Mouse (Mus musculus): ENCODE data around the gene Il1rl2. TPM values are rescaled to one million over a fixed set of nuclear protein-coding genes. Genes with fewer than 3 reads are reported as not detected.

Il1rl2 gene
- polyA plus RNA-seq, 1 experiment from 2014 or later: 3.7 TPM

GRCm38 (mm10) chr1:40380111-40380510, 55.7 kb downstream of the Il1rl2 start:
- Histone ChIP-seq H3K4me1 (replicated peaks) (peaks cover 6% of the 10 kb centered on the region; the same call in 1 of the 2 replicates), H3K27ac (ENCODE audit: poor library complexity, severe bottlenecking) (no peak overlapping the region), H3K4me2 (no peak overlapping the region), H3K4me3 (no peak overlapping the region), H3K9ac (no peak overlapping the region), H3K36me3 (no peaks in the 10 kb centered on the region), H3K9me3 (replicated peaks) (no peaks in the 10 kb centered on the region), H3K27me3 (replicated peaks) (no peaks in the 10 kb centered on the region)
- ATAC-seq (ENCODE audit: insufficient number of reproducible peaks, low FRiP score): no peak
- 52% methylated on average over 6 of the region's 6 CpGs for WGBS

DNA sequence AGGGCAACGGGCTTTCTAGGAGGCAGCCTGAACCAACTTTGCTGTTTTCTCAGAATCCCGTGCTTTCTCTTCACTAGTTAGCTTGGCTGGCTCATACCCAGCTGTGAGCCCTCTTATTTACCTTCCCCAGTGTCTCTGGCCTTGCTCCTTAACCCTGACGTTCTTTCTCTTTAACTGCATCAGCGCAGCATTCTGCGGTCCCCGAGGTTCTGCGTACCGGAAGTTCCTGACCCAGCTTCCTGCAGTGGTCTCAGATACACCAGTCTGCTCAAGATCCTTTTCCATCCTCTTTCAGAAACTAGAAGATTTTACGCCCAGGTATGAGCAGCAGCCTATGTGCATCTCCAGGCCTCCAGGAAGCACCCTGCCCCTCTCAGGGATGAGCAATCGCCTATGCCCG, 56.6 kb downstream of the Il1rl2 start:
- no peak for ATAC-seq (ENCODE audit: insufficient number of reproducible peaks, low FRiP score)
- Histone ChIP-seq H3K4me3 (no peak overlapping the region), H3K36me3 (no peaks in the 10 kb centered on the region), H3K9ac (no peak overlapping the region), H3K4me1 (replicated peaks) (peaks cover 6% of the 10 kb centered on the region; the same call in 1 of the 2 replicates), H3K27ac (ENCODE audit: poor library complexity, severe bottlenecking) (no peak overlapping the region), H3K27me3 (replicated peaks) (no peaks in the 10 kb centered on the region), H3K9me3 (replicated peaks) (no peaks in the 10 kb centered on the region), H3K4me2 (no peak overlapping the region)
- WGBS: 81% methylated on average over 11 of the region's 11 CpGs

GRCm38 (mm10) chr1:40382841-40383240, 58.4 kb downstream of the Il1rl2 start:
- Histone ChIP-seq H3K4me2 (no peak overlapping the region), H3K9me3 (replicated peaks) (no peaks in the 10 kb centered on the region), H3K36me3 (no peaks in the 10 kb centered on the region), H3K9ac (no peak overlapping the region), H3K27me3 (replicated peaks) (no peaks in the 10 kb centered on the region), H3K4me3 (no peak overlapping the region), H3K4me1 (replicated peaks) (no peaks in the 10 kb centered on the region), H3K27ac (ENCODE audit: poor library complexity, severe bottlenecking) (no peak overlapping the region)
- no peak for ATAC-seq (ENCODE audit: insufficient number of reproducible peaks, low FRiP score)
- whole genome bisulfite sequencing: 78% methylated on average over 5 of the region's 5 CpGs

DNA sequence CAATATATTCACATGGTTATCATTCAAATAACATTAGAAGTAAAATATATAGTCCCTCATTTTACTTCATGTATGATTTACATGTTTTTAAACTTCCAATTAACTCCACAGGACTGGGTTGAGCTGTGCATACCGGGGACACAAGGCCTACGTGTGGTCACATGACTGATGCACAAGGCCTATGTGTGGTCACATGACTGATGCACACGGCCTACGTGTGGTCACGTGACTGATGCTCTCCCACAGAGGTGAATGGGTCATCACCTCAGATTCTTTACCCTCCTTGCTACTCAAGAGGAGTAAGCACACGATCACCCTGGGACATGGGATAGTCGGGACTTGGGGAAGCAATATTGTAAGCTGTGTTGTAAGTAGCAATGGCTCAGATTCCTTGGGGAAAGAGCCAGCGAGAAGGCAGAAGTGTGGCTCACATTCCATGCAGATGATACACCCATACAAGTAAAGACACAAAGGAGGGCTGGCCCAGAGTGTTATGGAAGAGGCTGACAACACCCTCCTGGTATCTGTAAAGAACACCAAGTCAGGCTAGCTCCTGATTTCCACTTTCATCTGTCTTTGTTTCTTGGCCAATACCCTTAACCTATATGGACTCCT, 60.6 kb downstream of the Il1rl2 start:
- Histone ChIP-seq H3K4me1 (replicated peaks) (no peaks in the 10 kb centered on the region), H3K36me3 (no peaks in the 10 kb centered on the region), H3K4me3 (no peak overlapping the region), H3K9me3 (replicated peaks) (peaks cover 5% of the 10 kb centered on the region; the same call in 1 of the 2 replicates), H3K27ac (ENCODE audit: poor library complexity, severe bottlenecking) (no peak overlapping the region), H3K9ac (no peak overlapping the region), H3K4me2 (no peak overlapping the region), H3K27me3 (replicated peaks) (no peaks in the 10 kb centered on the region)
- no peak for ATAC-seq (ENCODE audit: insufficient number of reproducible peaks, low FRiP score)
- WGBS: 84% methylated on average over 8 of the region's 8 CpGs

DNA sequence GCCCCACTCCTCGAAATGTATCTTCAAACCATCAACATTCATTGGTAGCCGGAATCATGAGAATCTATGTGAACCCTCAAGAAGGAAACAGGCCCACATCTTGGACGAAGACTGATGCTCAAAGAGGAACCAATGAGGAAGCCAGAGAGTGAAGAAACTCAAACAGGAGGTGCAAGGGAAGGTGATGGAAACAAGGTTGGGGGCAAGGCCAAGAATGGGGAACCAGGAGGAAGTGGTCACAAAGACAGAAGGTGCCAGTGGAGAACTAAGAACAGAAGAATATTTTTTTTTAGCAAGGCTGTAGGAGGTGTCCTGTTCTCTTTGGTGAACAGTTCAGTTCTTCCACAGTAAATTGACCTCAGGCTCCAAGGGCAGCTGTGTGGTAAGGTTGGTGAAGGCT, 67.0 kb downstream of the Il1rl2 start:
- Histone ChIP-seq H3K9ac (no peak overlapping the region), H3K4me1 (replicated peaks) (no peaks in the 10 kb centered on the region), H3K27ac (ENCODE audit: poor library complexity, severe bottlenecking) (no peak overlapping the region), H3K4me3 (no peak overlapping the region), H3K36me3 (no peaks in the 10 kb centered on the region), H3K9me3 (replicated peaks) (peaks cover 5% of the 10 kb centered on the region; the same call in 1 of the 2 replicates), H3K27me3 (replicated peaks) (no peaks in the 10 kb centered on the region), H3K4me2 (no peak overlapping the region)
- WGBS: 76% methylated on average over 3 of the region's 3 CpGs
- ATAC-seq (ENCODE audit: insufficient number of reproducible peaks, low FRiP score): no peak

- H3K4me2 ChIP-seq: no peak overlapping the region
- no peaks in the 10 kb centered on the region for H3K27me3 ChIP-seq (replicated peaks)
- H3K4me1 ChIP-seq (replicated peaks): no peaks in the 10 kb centered on the region
- no peak overlapping the region for H3K4me3 ChIP-seq
- H3K9me3 ChIP-seq (replicated peaks): peaks cover 5% of the 10 kb centered on the region; the same call in 1 of the 2 replicates
- WGBS: 73% methylated on average over 6 of the region's 6 CpGs
- no peak overlapping the region for H3K9ac ChIP-seq
- H3K27ac ChIP-seq (ENCODE audit: poor library complexity, severe bottlenecking): no peak overlapping the region
- H3K36me3 ChIP-seq: no peaks in the 10 kb centered on the region
- no peak for ATAC-seq (ENCODE audit: insufficient number of reproducible peaks, low FRiP score)
Observed at GRCm38 (mm10) chr1:40392535-40392934, 68.1 kb downstream of the Il1rl2 start.

- no peak for ATAC-seq (ENCODE audit: insufficient number of reproducible peaks, low FRiP score)
- H3K27ac ChIP-seq (ENCODE audit: poor library complexity, severe bottlenecking): no peak overlapping the region
- no peaks in the 10 kb centered on the region for H3K4me1 ChIP-seq (replicated peaks)
- no peaks in the 10 kb centered on the region for H3K27me3 ChIP-seq (replicated peaks)
- H3K9me3 ChIP-seq (replicated peaks): peaks cover 5% of the 10 kb centered on the region; the same call in 1 of the 2 replicates
- no peak overlapping the region for H3K4me3 ChIP-seq
- H3K36me3 ChIP-seq: no peaks in the 10 kb centered on the region
- 80% methylated on average over 7 of the region's 7 CpGs for WGBS
- no peak overlapping the region for H3K4me2 ChIP-seq
- H3K9ac ChIP-seq: no peak overlapping the region
Observed at GRCm38 (mm10) chr1:40393214-40393613, 68.8 kb downstream of the Il1rl2 start.

- H3K4me1 ChIP-seq (replicated peaks): 0 out of 2 replicates have a peak, but pooled peaks cover 2% of the 10 kb centered on the region
- H3K4me3 ChIP-seq: no peak overlapping the region
- H3K27ac ChIP-seq (ENCODE audit: poor library complexity, severe bottlenecking): no peak overlapping the region
- no peaks in the 10 kb centered on the region for H3K36me3 ChIP-seq
- no peak for ATAC-seq (ENCODE audit: insufficient number of reproducible peaks, low FRiP score)
- no peak overlapping the region for H3K9ac ChIP-seq
- no peaks in the 10 kb centered on the region for H3K27me3 ChIP-seq (replicated peaks)
- no peaks in the 10 kb centered on the region for H3K9me3 ChIP-seq (replicated peaks)
- H3K4me2 ChIP-seq: no peak overlapping the region
- 82% methylated on average over 6 of the region's 6 CpGs for WGBS
Observed at GRCm38 (mm10) chr1:40399639-40400038, 75.2 kb downstream of the Il1rl2 start.

DNA sequence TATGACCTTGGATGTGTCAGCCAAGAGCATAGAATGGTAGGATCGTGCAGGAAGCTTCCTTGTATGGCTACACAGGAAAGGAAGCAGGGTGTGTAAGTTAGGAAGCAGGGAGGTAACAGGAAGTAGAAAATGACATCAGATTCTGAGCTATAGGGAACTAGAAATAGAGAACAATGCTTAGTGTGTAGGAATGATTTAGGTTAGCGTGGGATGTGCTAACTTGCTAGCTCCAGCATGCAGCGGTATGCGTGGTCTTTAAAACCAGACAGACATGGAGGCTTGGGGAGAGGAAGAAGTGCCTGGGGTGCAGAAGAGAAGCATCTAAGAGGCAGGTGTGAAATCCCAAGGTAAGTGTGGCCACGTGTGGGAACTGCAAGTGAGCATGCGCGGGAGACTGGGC, 80.3 kb downstream of the Il1rl2 start:
- 75% methylated on average over 7 of the region's 7 CpGs for WGBS
- no peak for ATAC-seq (ENCODE audit: insufficient number of reproducible peaks, low FRiP score)
- Histone ChIP-seq H3K36me3 (no peaks in the 10 kb centered on the region), H3K27me3 (replicated peaks) (no peaks in the 10 kb centered on the region), H3K4me3 (no peak overlapping the region), H3K9ac (no peak overlapping the region), H3K4me2 (no peak overlapping the region), H3K4me1 (replicated peaks) (0 out of 2 replicates have a peak, but pooled peaks cover 4% of the 10 kb centered on the region), H3K9me3 (replicated peaks) (peaks cover 5% of the 10 kb centered on the region; the same call in 1 of the 2 replicates), H3K27ac (ENCODE audit: poor library complexity, severe bottlenecking) (no peak overlapping the region)

GRCm38 (mm10) chr1:40409882-40410281, 85.5 kb downstream of the Il1rl2 start:
- Histone ChIP-seq H3K9me3 (replicated peaks) (peaks cover 5% of the 10 kb centered on the region; the same call in 1 of the 2 replicates), H3K4me2 (no peak overlapping the region), H3K36me3 (no peaks in the 10 kb centered on the region), H3K9ac (no peak overlapping the region), H3K27me3 (replicated peaks) (no peaks in the 10 kb centered on the region), H3K4me3 (no peak overlapping the region), H3K4me1 (replicated peaks) (no peaks in the 10 kb centered on the region), H3K27ac (ENCODE audit: poor library complexity, severe bottlenecking) (no peak overlapping the region)
- 63% methylated on average over 1 of the region's 1 CpGs for WGBS
- no peak for ATAC-seq (ENCODE audit: insufficient number of reproducible peaks, low FRiP score)

GRCm38 (mm10) chr1:40413039-40413438, 88.6 kb downstream of the Il1rl2 start:
- WGBS: 75% methylated on average over 1 of the region's 1 CpGs
- Histone ChIP-seq H3K9me3 (replicated peaks) (peaks cover 5% of the 10 kb centered on the region; the same call in 1 of the 2 replicates), H3K27me3 (replicated peaks) (no peaks in the 10 kb centered on the region), H3K4me1 (replicated peaks) (no peaks in the 10 kb centered on the region), H3K27ac (ENCODE audit: poor library complexity, severe bottlenecking) (no peak overlapping the region), H3K4me2 (no peak overlapping the region), H3K4me3 (no peak overlapping the region), H3K9ac (no peak overlapping the region), H3K36me3 (no peaks in the 10 kb centered on the region)
- ATAC-seq (ENCODE audit: insufficient number of reproducible peaks, low FRiP score): no peak

- H3K9me3 ChIP-seq (replicated peaks): peaks cover 3% of the 10 kb centered on the region; the same call in 1 of the 2 replicates
- H3K9ac ChIP-seq: no peak overlapping the region
- H3K4me1 ChIP-seq (replicated peaks): no peaks in the 10 kb centered on the region
- no peak for ATAC-seq (ENCODE audit: insufficient number of reproducible peaks, low FRiP score)
- 77% methylated on average over 7 of the region's 7 CpGs for WGBS
- no peaks in the 10 kb centered on the region for H3K36me3 ChIP-seq
- H3K4me2 ChIP-seq: no peak overlapping the region
- no peaks in the 10 kb centered on the region for H3K27me3 ChIP-seq (replicated peaks)
- H3K27ac ChIP-seq (ENCODE audit: poor library complexity, severe bottlenecking): no peak overlapping the region
- H3K4me3 ChIP-seq: no peak overlapping the region
Observed at GRCm38 (mm10) chr1:40414276-40414675, 89.9 kb downstream of the Il1rl2 start.

Data from heart, embryonic 12.5 days (tissue).